Mouse (Mus musculus): ENCODE results near the gene 1700020A23Rik. TPM values are rescaled to one million over a fixed set of nuclear protein-coding genes. Genes with fewer than 3 reads are reported as not detected.

1700020A23Rik gene
- polyA plus RNA-seq, 1 experiment = not detected

- no peak for DNase-seq
- H3K4me3 ChIP-seq (replicated peaks; ENCODE audit: extremely low read depth, low read depth, low read length) = no peak overlapping the region
- TF ChIP-seq CTCF (IDR thresholded peaks at IDR 0.05; ENCODE audit: insufficient read depth, low read length) (no peak), POLR2A (IDR thresholded peaks at IDR 0.05; ENCODE audit: borderline replicate concordance, extremely low read depth, low read depth, low read length) (no peak)
- WGBS = 29% methylated on average over 6 of the region's 6 CpGs
- H3K4me1 ChIP-seq (ENCODE audit: control insufficient read depth, insufficient read depth, low read length) = no peaks in the 10 kb centered on the region
Observed at GRCm38 (mm10) chr2:130408194-130408593, 3.1 kb downstream of the 1700020A23Rik start.

- TF ChIP-seq POLR2A (IDR thresholded peaks at IDR 0.05; ENCODE audit: borderline replicate concordance, extremely low read depth, low read depth, low read length) (no peak), CTCF (IDR thresholded peaks at IDR 0.05; ENCODE audit: insufficient read depth, low read length) (peak; percentile 78)
Observed at GRCm38 (mm10) chr2:130411558-130412495, 6.8 kb downstream of the 1700020A23Rik start.

GRCm38 (mm10) chr2:130412775-130413174 lies 7.7 kb downstream of the 1700020A23Rik start:
- 65% methylated on average over 3 of the region's 3 CpGs for WGBS
- Histone ChIP-seq H3K4me3 (replicated peaks; ENCODE audit: extremely low read depth, low read depth, low read length) (no peak overlapping the region), H3K4me1 (ENCODE audit: control insufficient read depth, insufficient read depth, low read length) (no peaks in the 10 kb centered on the region)
- DNase-seq = no peak
- TF ChIP-seq POLR2A (IDR thresholded peaks at IDR 0.05; ENCODE audit: borderline replicate concordance, extremely low read depth, low read depth, low read length) (no peak), CTCF (IDR thresholded peaks at IDR 0.05; ENCODE audit: insufficient read depth, low read length) (no peak)

More at GRCm38 (mm10) chr2:130411558-130412495, 6.8 kb downstream of the 1700020A23Rik start:
- Histone ChIP-seq H3K4me1 (ENCODE audit: control insufficient read depth, insufficient read depth, low read length) (no peaks in the 10 kb centered on the region), H3K4me3 (replicated peaks; ENCODE audit: extremely low read depth, low read depth, low read length) (no peak overlapping the region)
- DNase-seq = peak; percentile 79
- 30% methylated on average over 16 of the region's 16 CpGs for WGBS

- WGBS = 73% methylated on average over 6 of the region's 6 CpGs
- TF ChIP-seq CTCF (IDR thresholded peaks at IDR 0.05; ENCODE audit: insufficient read depth, low read length) = no peak
- TF ChIP-seq POLR2A (IDR thresholded peaks at IDR 0.05; ENCODE audit: borderline replicate concordance, extremely low read depth, low read depth, low read length) = no peak
- no peaks in the 10 kb centered on the region for H3K4me1 ChIP-seq (ENCODE audit: control insufficient read depth, insufficient read depth, low read length)
- no peak for DNase-seq
- no peak overlapping the region for H3K4me3 ChIP-seq (replicated peaks; ENCODE audit: extremely low read depth, low read depth, low read length)
Observed at GRCm38 (mm10) chr2:130414094-130414856, 9.2 kb downstream of the 1700020A23Rik start.

GRCm38 (mm10) chr2:130421781-130422620 lies 16.9 kb downstream of the 1700020A23Rik start:
- Histone ChIP-seq H3K4me1 (ENCODE audit: control insufficient read depth, insufficient read depth, low read length) (peaks cover 9% of the 10 kb centered on the region), H3K4me3 (replicated peaks; ENCODE audit: extremely low read depth, low read depth, low read length) (no peak overlapping the region)
- TF ChIP-seq CTCF (IDR thresholded peaks at IDR 0.05; ENCODE audit: insufficient read depth, low read length) (no peak), POLR2A (IDR thresholded peaks at IDR 0.05; ENCODE audit: borderline replicate concordance, extremely low read depth, low read depth, low read length) (no peak)
- WGBS = 93% methylated on average over 26 of the region's 26 CpGs
- DNase-seq = no peak

- DNase-seq = no peak
Observed at GRCm38 (mm10) chr2:130423397-130424125, 18.5 kb downstream of the 1700020A23Rik start.

GRCm38 (mm10) chr2:130424126-130424853 lies 19.2 kb downstream of the 1700020A23Rik start, which contains the start of the genes Vps16 and Pced1a:
TSS of gene Vps16 (plus strand) at chr2:130424339.
TSS of gene Pced1a (minus strand) at chr2:130424701.
- DNase-seq = peak; percentile 95
- peak; percentile 87 for TF ChIP-seq POLR2A (IDR thresholded peaks at IDR 0.05; ENCODE audit: borderline replicate concordance, extremely low read depth, low read depth, low read length)
- peak; percentile 38 for TF ChIP-seq CTCF (IDR thresholded peaks at IDR 0.05; ENCODE audit: insufficient read depth, low read length)
- under 1% methylated on average over 58 of the region's 58 CpGs for WGBS
- H3K4me1 ChIP-seq (ENCODE audit: control insufficient read depth, insufficient read depth, low read length) = peaks cover 9% of the 10 kb centered on the region
- peak within 1 kb of the TSS; percentile 68 for H3K4me3 ChIP-seq (replicated peaks; ENCODE audit: extremely low read depth, low read depth, low read length)

More at GRCm38 (mm10) chr2:130423397-130424125, 18.5 kb downstream of the 1700020A23Rik start:
- no peak for TF ChIP-seq CTCF (IDR thresholded peaks at IDR 0.05; ENCODE audit: insufficient read depth, low read length)
- no peak; the same call in 1 of the 2 replicates for TF ChIP-seq POLR2A (IDR thresholded peaks at IDR 0.05; ENCODE audit: borderline replicate concordance, extremely low read depth, low read depth, low read length)
- Histone ChIP-seq H3K4me3 (replicated peaks; ENCODE audit: extremely low read depth, low read depth, low read length) (peak overlapping the region; percentile 68), H3K4me1 (ENCODE audit: control insufficient read depth, insufficient read depth, low read length) (peaks cover 9% of the 10 kb centered on the region)
- 14% methylated on average over 49 of the region's 49 CpGs for WGBS

All from lung, adult 2 months (tissue).